Mouse (Mus musculus): ENCODE data around the gene Duoxa2. TPM values are rescaled to one million over a fixed set of nuclear protein-coding genes. Genes with fewer than 3 reads are reported as not detected.
"Not testable (repeated sequence)": the region's sequence is repeated elsewhere in the genome, so short reads cannot be mapped to it uniquely, and the experiment has no call there.

The Duoxa2 gene
- total RNA-seq, 1 experiment: 0.49 TPM

DNA sequence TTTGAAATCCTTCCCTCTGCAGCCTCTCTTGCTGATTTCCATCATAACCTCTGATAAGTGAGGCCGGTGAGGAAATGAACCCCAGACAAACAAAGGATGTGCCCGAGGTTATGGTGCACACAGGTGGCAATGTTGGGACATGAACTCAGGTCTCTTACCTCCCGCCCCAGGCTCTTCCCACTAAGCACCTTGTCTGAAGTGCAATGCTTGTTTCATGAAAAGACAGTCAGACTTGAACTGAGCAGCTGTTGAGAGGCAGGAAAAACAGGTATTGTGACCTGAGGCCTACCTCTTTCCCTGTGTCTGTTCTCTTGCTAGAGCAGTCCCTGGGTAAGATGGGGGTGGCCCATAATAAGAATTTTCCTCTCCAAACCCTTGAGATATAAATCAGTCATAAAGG is 33.5 kb downstream of the Duoxa2 start:
- DNase-seq (ENCODE audit: low read depth, low spot score): no peak
- in situ Hi-C loops (cut with MboI; ENCODE audit: low sequenced_read_pairs in 2 of 2, unreplicated experiment in 2 of 2): no loop called here
- Histone ChIP-seq H3K27ac (ENCODE audit: insufficient read depth, low read depth, low read length, poor library complexity, severe bottlenecking) (no peak overlapping the region), H3K36me3 (ENCODE audit: control insufficient read depth, insufficient read depth, low read length, poor library complexity, severe bottlenecking) (no peaks in the 10 kb centered on the region), H3K9ac (ENCODE audit: insufficient read depth, low read depth, low read length, poor library complexity, severe bottlenecking) (no peak overlapping the region), H3K4me1 (ENCODE audit: control insufficient read depth in 2 of 2, insufficient read depth in 2 of 2, low read length in 2 of 2, poor library complexity in 1 of 2) (peaks cover 0 to 8% of the 10 kb centered on the region in 2 experiments; a peak in 2 of 4 replicates), H3K4me3 (ENCODE audit: insufficient read depth in 1 of 2, low read depth in 1 of 2, low read length in 2 of 2, poor library complexity in 1 of 2, severe bottlenecking in 1 of 2) (no peak overlapping the region), H3K9me3 (ENCODE audit: control insufficient read depth, insufficient read depth, low read depth, low read length) (no peaks in the 10 kb centered on the region)
- TF ChIP-seq CHD2 (IDR thresholded peaks at IDR 0.05; ENCODE audit: low read depth, low read length) (no peak), HCFC1 (IDR thresholded peaks at IDR 0.05; ENCODE audit: borderline replicate concordance, insufficient read depth, low read length) (no peak), MAFK (IDR thresholded peaks at IDR 0.05; ENCODE audit: insufficient read depth, low read depth, low read length) (no peak), ZNF384 (IDR thresholded peaks at IDR 0.05; ENCODE audit: low read depth, low read length) (no peak), ZC3H11A (IDR thresholded peaks at IDR 0.05; ENCODE audit: borderline replicate concordance, low read depth, low read length) (no peak)

DNA sequence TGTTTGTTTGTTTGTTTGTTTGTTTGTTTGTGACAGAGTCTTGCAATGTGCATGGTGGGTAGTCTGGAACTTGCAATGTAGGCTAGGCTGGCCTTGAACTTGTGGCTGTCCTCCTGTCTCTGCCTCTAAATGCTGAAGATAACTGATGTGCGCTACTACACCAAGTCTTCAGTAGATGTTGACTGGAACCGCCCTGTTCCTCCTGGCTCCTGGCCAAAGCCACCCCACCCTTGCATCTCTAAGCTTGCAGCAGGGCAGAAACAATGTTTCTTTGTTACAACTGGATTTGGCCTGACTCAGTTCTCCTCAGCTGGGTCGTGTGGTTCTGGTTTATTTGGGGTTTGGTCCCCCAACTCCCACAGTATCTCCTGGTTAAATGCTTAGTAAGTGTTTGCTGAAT is 35.5 kb downstream of the Duoxa2 start:
- Histone ChIP-seq H3K4me1 (ENCODE audit: control insufficient read depth in 2 of 2, insufficient read depth in 2 of 2, low read length in 2 of 2, poor library complexity in 1 of 2) (peaks cover 0 to 12% of the 10 kb centered on the region in 2 experiments; a peak in 3 of 4 replicates), H3K36me3 (ENCODE audit: control insufficient read depth, insufficient read depth, low read length, poor library complexity, severe bottlenecking) (no peaks in the 10 kb centered on the region), H3K9me3 (ENCODE audit: control insufficient read depth, insufficient read depth, low read depth, low read length) (no peaks in the 10 kb centered on the region), H3K9ac (ENCODE audit: insufficient read depth, low read depth, low read length, poor library complexity, severe bottlenecking) (no peak overlapping the region), H3K27ac (ENCODE audit: insufficient read depth, low read depth, low read length, poor library complexity, severe bottlenecking) (no peak overlapping the region), H3K4me3 (ENCODE audit: insufficient read depth in 1 of 2, low read depth in 1 of 2, low read length in 2 of 2, poor library complexity in 1 of 2, severe bottlenecking in 1 of 2) (no peak overlapping the region)
- no peak for TF ChIP-seq CHD2 (IDR thresholded peaks at IDR 0.05; ENCODE audit: low read depth, low read length)
- peak; percentile 75 for DNase-seq (ENCODE audit: low read depth, low spot score)
- in situ Hi-C loops (cut with MboI; ENCODE audit: low sequenced_read_pairs in 2 of 2, unreplicated experiment in 2 of 2): no loop called here

DNA sequence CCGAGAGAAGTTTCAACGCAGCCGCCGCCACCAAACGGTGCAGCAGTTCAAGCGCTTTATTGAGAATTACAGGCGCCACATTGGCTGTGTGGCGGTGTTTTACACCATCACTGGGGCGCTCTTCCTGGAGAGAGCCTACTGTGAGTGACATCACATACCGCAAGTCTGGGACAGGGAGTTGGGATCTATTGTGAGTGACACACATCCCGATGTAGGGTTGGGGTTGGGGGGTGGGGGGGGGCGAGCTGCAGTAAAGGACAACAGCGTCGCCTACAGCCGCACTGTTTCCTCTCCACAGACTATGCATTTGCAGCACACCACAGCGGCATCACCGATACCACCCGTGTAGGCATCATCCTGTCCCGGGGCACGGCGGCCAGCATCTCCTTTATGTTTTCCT is 38.6 kb downstream of the Duoxa2 start:
- in situ Hi-C loops (cut with MboI; ENCODE audit: low sequenced_read_pairs in 2 of 2, unreplicated experiment in 2 of 2): no loop called here
- H3K4me3 ChIP-seq (ENCODE audit: insufficient read depth in 1 of 2, low read depth in 1 of 2, low read length in 2 of 2, poor library complexity in 1 of 2, severe bottlenecking in 1 of 2): peak overlapping the region in 1 of 2 experiments; percentile 56; a peak in 2 of 4 replicates
- no peak for DNase-seq (ENCODE audit: low read depth, low spot score)
- H3K9me3 ChIP-seq (ENCODE audit: control insufficient read depth, insufficient read depth, low read depth, low read length): no peaks in the 10 kb centered on the region
- no peak overlapping the region for H3K27ac ChIP-seq (ENCODE audit: insufficient read depth, low read depth, low read length, poor library complexity, severe bottlenecking)
- peaks cover 0 to 18% of the 10 kb centered on the region in 2 experiments; a peak in 3 of 4 replicates for H3K4me1 ChIP-seq (ENCODE audit: control insufficient read depth in 2 of 2, insufficient read depth in 2 of 2, low read length in 2 of 2, poor library complexity in 1 of 2)
- no peak overlapping the region for H3K9ac ChIP-seq (ENCODE audit: insufficient read depth, low read depth, low read length, poor library complexity, severe bottlenecking)
- no peak for TF ChIP-seq HCFC1 (IDR thresholded peaks at IDR 0.05; ENCODE audit: borderline replicate concordance, insufficient read depth, low read length)
- no peaks in the 10 kb centered on the region for H3K36me3 ChIP-seq (ENCODE audit: control insufficient read depth, insufficient read depth, low read length, poor library complexity, severe bottlenecking)

DNA sequence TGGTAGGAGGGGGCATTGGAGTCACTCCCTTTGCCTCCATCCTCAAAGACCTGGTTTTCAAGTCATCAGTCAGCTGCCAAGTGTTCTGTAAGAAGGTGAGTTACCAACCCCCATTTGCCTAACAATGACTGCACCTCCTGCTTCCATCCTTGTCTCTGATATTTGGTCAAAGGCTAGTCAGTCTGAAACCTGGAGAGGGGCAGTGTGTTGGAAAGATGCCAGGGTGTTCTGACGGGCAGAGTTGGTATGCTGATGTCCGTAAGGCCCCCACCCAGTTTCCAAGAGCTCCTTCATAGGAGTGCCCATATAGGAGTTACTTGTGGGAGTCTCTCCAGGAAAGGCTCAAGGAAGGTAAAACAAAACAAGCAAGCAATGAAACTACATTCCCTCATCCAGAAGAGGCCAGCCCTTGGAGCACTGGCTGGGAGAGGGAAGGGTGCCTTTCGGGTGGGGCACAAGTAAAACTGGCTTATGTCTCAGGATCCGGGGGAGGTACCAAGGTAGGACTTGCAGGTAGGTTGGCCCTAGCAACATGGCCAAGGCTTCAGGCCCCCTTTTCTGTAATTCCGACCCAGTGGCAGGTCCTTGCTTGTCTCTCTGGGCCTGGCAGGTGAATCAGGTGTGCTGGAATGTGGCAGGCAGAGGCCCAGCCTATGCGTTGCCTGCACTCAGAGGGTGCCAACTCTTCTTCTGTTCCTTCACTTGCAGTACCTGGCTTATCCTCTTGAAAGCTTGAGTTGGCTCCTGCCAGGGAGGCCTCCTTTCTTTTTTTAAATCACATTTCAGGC is 46.6 kb downstream of the Duoxa2 start:
- Histone ChIP-seq H3K36me3 (ENCODE audit: control insufficient read depth, insufficient read depth, low read length, poor library complexity, severe bottlenecking) (peaks cover 2% of the 10 kb centered on the region; the same call in 1 of the 2 replicates), H3K4me1 (ENCODE audit: control insufficient read depth in 2 of 2, insufficient read depth in 2 of 2, low read length in 2 of 2, poor library complexity in 1 of 2) (peaks cover 0 to 20% of the 10 kb centered on the region in 2 experiments; a peak in 2 of 4 replicates), H3K9ac (ENCODE audit: insufficient read depth, low read depth, low read length, poor library complexity, severe bottlenecking) (no peak overlapping the region), H3K27ac (ENCODE audit: insufficient read depth, low read depth, low read length, poor library complexity, severe bottlenecking) (no peak overlapping the region), H3K9me3 (ENCODE audit: control insufficient read depth, insufficient read depth, low read depth, low read length) (no peaks in the 10 kb centered on the region), H3K4me3 (ENCODE audit: insufficient read depth in 1 of 2, low read depth in 1 of 2, low read length in 2 of 2, poor library complexity in 1 of 2, severe bottlenecking in 1 of 2) (no peak overlapping the region)
- no peak for DNase-seq (ENCODE audit: low read depth, low spot score)
- in situ Hi-C loops (cut with MboI; ENCODE audit: low sequenced_read_pairs in 2 of 2, unreplicated experiment in 2 of 2): no loop called here
- TF ChIP-seq ZC3H11A (IDR thresholded peaks at IDR 0.05; ENCODE audit: borderline replicate concordance, low read depth, low read length) (no peak), ZNF384 (IDR thresholded peaks at IDR 0.05; ENCODE audit: low read depth, low read length) (no peak), HCFC1 (IDR thresholded peaks at IDR 0.05; ENCODE audit: borderline replicate concordance, insufficient read depth, low read length) (no peak), MAFK (IDR thresholded peaks at IDR 0.05; ENCODE audit: insufficient read depth, low read depth, low read length) (no peak), CHD2 (IDR thresholded peaks at IDR 0.05; ENCODE audit: low read depth, low read length) (no peak)

DNA sequence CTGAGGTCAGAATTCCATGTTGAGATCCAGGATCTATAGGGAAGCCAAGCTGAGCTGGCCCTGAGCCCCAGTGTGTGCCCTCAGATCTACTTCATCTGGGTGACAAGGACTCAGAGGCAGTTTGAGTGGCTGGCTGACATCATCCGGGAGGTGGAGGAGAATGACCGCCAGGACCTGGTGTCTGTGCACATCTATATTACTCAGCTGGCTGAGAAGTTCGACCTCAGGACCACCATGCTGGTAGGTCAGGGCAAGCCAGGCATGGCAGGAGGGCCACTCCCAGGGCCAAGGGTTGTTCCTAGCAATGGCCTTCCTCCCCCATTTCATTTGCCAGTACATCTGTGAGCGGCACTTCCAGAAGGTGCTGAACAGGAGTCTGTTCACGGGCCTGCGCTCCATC is 47.5 kb downstream of the Duoxa2 start:
- in situ Hi-C loops (cut with MboI; ENCODE audit: low sequenced_read_pairs in 2 of 2, unreplicated experiment in 2 of 2); H3K4me3 ChIP-seq (ENCODE audit: insufficient read depth in 1 of 2, low read depth in 1 of 2, low read length in 2 of 2, poor library complexity in 1 of 2, severe bottlenecking in 1 of 2); H3K27ac ChIP-seq (ENCODE audit: insufficient read depth, low read depth, low read length, poor library complexity, severe bottlenecking); H3K9ac ChIP-seq (ENCODE audit: insufficient read depth, low read depth, low read length, poor library complexity, severe bottlenecking); H3K36me3 ChIP-seq (ENCODE audit: control insufficient read depth, insufficient read depth, low read length, poor library complexity, severe bottlenecking); DNase-seq (ENCODE audit: low read depth, low spot score); H3K9me3 ChIP-seq (ENCODE audit: control insufficient read depth, insufficient read depth, low read depth, low read length): not testable (repeated sequence)
- peaks cover 0 to 21% of the 10 kb centered on the region in 2 experiments; a peak in 2 of 4 replicates for H3K4me1 ChIP-seq (ENCODE audit: control insufficient read depth in 2 of 2, insufficient read depth in 2 of 2, low read length in 2 of 2, poor library complexity in 1 of 2)
